Mouse (Mus musculus) heart, postnatal 36 days (tissue): ENCODE data around the gene Rab6b. TPM values are rescaled to one million over a fixed set of nuclear protein-coding genes. Genes with fewer than 3 reads are reported as not detected.

ENCODE experiments used
- DNase-seq, 2 experiments: peaks; one replicate each; pipeline ENCODE4 v3.0.0; 2021 to 2022
- intact Hi-C: fragments of 180-260 bp; cut with DNase I; formaldehyde crosslinking; loops from one replicate; pipeline ENCODE4 v1.15.1; 2025
- total RNA-seq, 2 experiments: library from RNA; stranded (reverse); gene quantifications; 2 replicates each; pipeline ENCODE4 v1.2.3; 2021

Rab6b gene
- total RNA-seq, 2 experiments from 2014 or later: 1.1 to 1.4 TPM

GRCm38 (mm10) chr9:103186747-103187146 is 75.2 kb downstream of the Rab6b start:
- intact Hi-C loops: no loop called here
- DNase-seq: peak; percentile 13 to 17

GRCm38 (mm10) chr9:103188416-103188815 is 76.8 kb downstream of the Rab6b start:
- DNase-seq: no peak
- intact Hi-C loops: no loop called here

DNA sequence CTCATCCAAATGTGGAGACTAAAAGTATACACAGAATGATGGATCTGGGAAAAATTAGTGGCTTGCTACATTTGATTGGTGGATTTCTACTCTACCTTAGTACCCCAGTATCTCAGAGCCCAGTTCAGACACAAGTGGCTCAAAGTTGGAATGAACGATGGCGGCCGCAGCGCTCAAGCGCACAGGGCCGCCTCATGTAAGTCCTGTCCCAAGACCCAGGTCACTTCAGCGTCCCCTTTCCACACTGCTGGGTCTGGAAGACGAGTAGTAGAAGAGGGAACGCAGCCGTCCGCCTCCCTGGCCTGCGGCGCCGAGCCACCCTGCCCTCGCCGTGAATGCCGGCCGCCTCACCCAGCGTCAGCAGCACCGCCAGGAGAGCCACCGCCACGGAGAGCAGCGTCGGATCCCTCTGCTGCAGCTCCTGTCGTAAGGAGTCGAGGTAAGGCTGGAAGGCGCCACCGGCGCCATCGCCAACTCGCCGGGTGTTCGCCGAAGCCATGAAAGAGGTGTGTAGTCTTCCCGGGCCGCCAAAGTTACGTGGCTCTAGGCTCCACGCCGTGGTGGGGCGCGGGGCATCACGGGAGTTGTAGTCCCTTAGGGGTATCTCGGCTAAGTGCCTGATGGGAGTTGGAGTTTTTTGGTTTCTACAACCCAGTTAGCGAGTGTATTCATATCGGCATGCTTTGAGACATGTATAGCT is 90.1 kb downstream of the Rab6b start, which contains the start of gene Srprb:
Gene Srprb, minus strand, starts transcription at position 577 of the 700 bp plus-strand sequence.
- peak; percentile 91 to 94 for DNase-seq
- intact Hi-C loops: loop anchor here (5.0 to 10.0 kb wide), 3 partner anchors 166 to 801 kb away; partner anchors contain the start of genes Cdv3 and Nphp3

- no peak for DNase-seq
- intact Hi-C loops: loop anchor here (10.0 kb wide), 1 partner anchor 259 kb away; no protein-coding TSS in a partner anchor
These were observed 94.2 kb downstream of the Rab6b start for GRCm38 (mm10) chr9:103205786-103206185.

DNA sequence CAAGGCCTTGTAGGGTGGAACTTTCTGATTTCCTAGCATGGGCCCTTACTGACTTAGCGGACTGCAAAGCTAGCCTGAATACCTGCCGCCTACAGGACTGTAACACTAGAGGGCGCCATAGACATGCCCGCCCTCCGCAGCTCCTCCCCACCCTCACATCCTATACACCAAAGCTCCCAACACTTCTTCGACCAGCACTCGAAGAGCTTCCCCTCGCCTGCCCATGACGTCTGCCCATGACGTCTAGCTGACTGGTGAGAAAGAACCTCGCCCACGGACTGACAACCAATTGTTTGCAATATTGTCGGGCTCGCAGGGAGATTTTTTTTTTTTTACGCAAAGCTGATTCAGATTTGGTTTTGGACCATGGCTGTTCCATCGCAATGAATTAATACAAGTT is 96.3 kb downstream of the Rab6b start:
- intact Hi-C loops: loop anchor here (1.0 to 10.0 kb wide), 2 partner anchors 94 to 257 kb away; no protein-coding TSS in a partner anchor
- DNase-seq: peak; percentile 61 to 68

DNA sequence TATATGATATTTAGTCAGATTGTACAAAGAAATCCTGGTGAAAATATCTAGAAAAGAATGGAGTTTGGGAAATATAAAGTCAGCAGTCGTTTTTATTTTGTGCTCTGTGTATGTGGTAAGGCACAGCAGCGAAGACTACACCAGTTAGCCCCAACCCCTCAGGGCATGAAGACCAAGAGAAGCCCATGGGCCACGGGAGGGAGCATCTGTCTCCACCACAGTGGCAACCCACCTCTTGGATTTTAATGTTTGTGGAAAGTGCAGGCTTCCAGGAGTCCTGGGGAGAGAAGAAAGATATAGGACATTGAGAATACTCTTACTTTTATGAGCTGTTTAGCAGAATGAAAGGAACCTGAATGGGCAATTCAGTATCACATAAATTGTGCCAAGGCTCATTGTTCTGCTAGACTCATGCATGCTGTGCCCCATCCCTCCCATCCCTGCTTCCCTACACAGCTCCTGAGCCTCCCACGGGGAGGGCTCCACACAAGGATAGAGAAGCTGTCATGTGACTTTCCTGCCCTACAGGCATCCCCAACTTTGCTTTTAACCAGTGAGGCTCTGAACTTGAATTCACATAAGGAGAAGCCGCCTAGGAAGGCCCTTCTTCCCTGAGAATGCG is 97.3 kb downstream of the Rab6b start:
- intact Hi-C loops: loop anchor here (10.0 kb wide), 1 partner anchor 256 kb away; no protein-coding TSS in a partner anchor

GRCm38 (mm10) chr9:103212654-103213420 is 101.2 kb downstream of the Rab6b start:
- intact Hi-C loops: no loop called here
- DNase-seq: no peak

More for the DNA sequence above, 97.3 kb downstream of the Rab6b start:
- DNase-seq: no peak

DNA sequence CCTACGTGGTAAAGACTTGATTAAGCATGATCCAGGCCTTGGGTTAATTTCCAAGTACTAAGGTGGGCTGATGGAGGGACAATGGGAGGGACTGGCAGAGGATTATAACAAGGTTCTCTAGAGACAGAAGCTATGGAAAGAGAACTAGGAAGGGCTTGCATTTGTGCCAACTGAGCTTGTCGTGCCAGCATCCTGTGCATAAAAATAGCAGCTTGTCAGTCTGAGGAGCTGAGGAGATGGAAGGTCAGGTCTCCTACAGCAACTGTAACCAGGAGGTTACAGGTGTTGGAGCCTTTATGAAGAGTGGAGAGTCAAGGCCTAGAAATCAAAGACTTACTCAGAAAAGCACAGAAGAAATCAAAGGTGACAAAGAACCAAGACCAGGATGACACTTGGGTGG is 102.0 kb downstream of the Rab6b start:
- DNase-seq: no peak
- intact Hi-C loops: no loop called here

DNA sequence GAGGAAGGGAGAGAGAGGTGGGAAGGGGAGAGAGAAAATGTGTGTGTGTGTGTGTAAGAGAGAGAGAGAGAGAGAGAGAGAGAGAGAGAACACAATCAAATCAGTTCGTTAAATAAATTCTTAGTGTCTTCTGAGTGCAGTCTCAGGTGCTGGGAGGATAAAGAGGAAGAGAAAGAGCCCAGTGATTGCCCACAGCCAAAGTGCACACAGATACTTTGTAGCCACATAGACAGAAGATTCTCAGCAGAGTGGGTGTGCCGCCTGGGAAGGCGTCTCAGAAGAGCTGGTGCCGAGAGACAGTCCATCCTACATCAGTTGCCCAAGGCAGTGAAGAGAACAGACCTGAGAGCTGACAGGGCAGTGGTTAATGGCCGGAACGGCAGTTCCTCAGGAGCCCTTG is 102.7 kb downstream of the Rab6b start:
- intact Hi-C loops: no loop called here

DNA sequence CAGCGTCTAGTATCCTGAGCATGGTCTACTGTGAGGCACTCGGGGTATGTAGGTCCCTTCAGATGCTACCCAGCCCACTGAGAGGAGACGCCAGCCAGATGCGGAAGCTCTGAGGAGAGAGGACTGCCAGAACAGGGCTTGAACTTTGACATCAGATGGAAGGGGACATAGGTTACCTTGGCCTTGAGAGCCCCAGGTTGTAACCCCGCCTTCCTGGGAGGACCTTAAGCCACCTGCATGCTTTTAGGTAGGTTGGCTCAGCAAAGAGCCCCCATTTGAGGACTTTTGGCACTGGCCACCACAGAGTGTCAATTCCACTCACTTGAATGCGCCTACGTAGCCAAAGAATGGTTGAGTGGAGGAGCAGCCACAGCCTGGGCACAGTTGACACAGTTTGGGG is 113.1 kb downstream of the Rab6b start:
- intact Hi-C loops: loop anchor here (5.0 kb wide), 1 partner anchor 78 kb away; no protein-coding TSS in a partner anchor
- DNase-seq: no peak

More for the DNA sequence above, 102.7 kb downstream of the Rab6b start:
- no peak for DNase-seq

- no peak for DNase-seq
These were observed 113.9 kb downstream of the Rab6b start for GRCm38 (mm10) chr9:103225464-103225863.

GRCm38 (mm10) chr9:103226806-103227205 is 115.2 kb downstream of the Rab6b start:
- intact Hi-C loops: loop anchor here (5.0 kb wide), 1 partner anchor 75 kb away; no protein-coding TSS in a partner anchor

More at GRCm38 (mm10) chr9:103225464-103225863, 113.9 kb downstream of the Rab6b start:
- intact Hi-C loops: loop anchor here (5.0 kb wide), 1 partner anchor 77 kb away; no protein-coding TSS in a partner anchor

DNA sequence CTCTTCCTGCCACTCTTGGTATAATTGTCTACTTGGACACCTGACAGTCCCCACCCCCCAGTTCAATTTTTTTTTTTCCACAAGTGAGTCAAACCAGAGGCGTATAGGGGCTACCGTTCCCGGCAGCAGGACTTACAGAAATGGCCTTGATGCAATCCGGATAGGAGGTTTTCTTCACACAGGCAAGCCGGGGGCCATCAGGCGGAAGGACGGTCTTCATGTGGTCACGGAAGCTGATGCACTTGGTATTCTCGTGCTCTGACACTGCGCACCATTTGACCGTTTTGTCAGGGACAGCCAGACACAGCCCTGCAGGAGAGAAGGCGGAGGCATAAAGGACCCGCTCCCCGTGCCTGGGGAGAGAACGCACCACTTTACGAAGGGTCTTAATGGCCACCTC is 116.2 kb downstream of the Rab6b start:
- DNase-seq: no peak
- intact Hi-C loops: loop anchor here (5.0 kb wide), 1 partner anchor 75 kb away; no protein-coding TSS in a partner anchor

More at GRCm38 (mm10) chr9:103226806-103227205, 115.2 kb downstream of the Rab6b start:
- no peak for DNase-seq

DNA sequence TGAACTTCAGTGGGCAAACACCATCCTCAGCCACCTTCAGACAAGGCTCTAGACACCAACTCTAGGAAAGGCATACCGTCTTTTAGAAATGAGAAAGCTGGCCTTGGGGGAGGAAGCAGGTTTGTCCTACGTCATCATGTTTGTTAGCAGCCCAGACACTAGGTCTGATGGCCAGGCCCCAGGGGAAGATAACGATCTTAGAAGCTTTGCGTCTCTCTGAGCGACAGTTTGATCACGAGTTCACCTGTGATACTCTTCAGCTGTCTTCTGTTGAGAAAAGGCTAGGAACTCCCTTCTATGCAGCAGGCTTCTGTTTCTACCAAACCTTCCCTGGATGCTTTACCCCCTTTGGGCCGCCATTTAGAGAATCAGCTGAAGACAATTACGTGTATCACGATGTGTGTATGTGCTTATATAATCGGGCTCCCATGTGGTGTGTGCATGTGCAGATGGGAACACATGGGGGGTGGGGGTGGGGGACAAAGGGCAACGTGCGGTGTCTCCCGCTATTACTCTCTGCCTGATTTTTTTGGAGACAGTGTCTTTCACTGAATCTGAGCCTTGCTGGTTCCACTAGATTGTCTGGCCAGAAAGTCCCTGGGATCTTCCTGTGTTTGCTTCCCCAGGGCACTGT is 116.9 kb downstream of the Rab6b start:
- intact Hi-C loops: loop anchor here (5.0 kb wide), 1 partner anchor 74 kb away; no protein-coding TSS in a partner anchor
- DNase-seq: no peak

- intact Hi-C loops: loop anchor here (5.0 kb wide), 1 partner anchor 73 kb away; no protein-coding TSS in a partner anchor
- DNase-seq: no peak
These were observed 117.7 kb downstream of the Rab6b start for GRCm38 (mm10) chr9:103229037-103229867.

DNA sequence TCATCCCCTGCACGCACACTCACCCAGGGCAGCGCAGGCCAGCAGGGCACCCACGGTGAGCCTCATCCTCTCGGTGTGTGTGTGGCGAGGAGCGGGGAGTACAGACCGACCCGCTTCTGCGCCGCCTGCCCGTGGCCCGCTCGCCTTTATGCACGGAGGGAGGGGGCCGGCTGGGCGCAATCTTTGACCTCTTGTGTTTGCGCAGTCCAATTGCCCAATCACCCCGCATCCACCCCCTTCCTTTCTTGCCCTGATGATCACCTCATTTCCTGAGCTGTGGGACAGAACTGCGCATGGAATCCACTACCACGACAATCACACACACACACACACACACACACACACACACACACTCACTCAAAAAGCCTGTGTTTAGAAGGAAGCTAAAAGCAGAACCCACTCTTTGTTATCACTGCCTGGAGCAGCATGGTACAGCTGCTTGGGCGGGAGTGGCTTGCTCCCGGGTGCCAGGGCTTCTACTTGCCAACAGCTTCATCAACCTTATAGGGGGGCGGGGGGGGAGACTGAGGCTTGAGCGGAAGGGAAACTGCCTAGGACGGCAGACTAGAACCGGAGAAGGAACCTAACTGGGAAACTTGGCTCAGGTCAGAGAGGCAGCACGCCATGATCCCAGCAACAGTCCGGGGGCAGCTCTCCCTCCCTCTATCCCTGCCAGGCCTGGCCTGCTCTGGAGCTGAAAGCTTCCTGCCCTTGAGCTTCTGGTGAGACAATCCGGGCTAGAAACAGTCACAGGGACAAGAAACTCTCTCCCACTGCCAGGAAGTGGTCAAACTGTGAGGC is 118.8 kb downstream of the Rab6b start, which contains the start of the genes Gm20425 and Trf:
Gene Gm20425, minus strand, starts transcription at position 157 of the 801 bp plus-strand sequence.
Gene Trf, minus strand, starts transcription at position 294 of the 801 bp plus-strand sequence.
- DNase-seq: peak; percentile 51 to 56
- intact Hi-C loops: no loop called here

GRCm38 (mm10) chr9:103232232-103233005 is 120.8 kb downstream of the Rab6b start:
- intact Hi-C loops: no loop called here
- no peak for DNase-seq
